Mouse (Mus musculus): ENCODE measurements around the gene Sox5.
A peak's percentile ranks its signal among the peaks of the same experiment; 100 is the strongest.

The Sox5 gene

GRCm38 (mm10) chr6:143967724-143968400, 813.9 kb downstream of the Sox5 start:
- DNase-seq (ENCODE audit: extremely low read depth, low read depth) = no peak

- no peak for DNase-seq (ENCODE audit: extremely low read depth, low read depth)
Measured at GRCm38 (mm10) chr6:143960487-143960886, 821.3 kb downstream of the Sox5 start.

GRCm38 (mm10) chr6:143960081-143960480, 821.7 kb downstream of the Sox5 start:
- no peak for DNase-seq (ENCODE audit: extremely low read depth, low read depth)

DNA sequence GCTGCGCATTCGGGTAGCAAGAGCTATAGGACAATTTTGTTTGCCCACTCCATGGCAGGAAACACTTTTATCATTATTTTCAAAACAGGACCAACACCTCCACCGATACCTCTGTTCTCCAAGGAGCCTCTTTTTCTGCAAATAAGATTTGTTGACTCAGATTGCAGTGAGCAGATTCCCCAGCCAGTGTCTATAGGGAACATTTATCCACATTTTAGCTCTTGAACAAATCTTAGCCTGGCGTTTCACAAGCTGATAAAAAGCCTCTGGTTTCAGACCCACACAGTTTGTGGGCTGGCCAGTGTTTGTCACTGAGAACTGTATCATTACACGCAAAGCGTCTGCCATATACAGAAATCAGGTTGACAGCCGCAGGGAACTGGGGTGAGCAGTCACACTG, 823.4 kb downstream of the Sox5 start:
- DNase-seq (ENCODE audit: extremely low read depth, low read depth) = no peak

GRCm38 (mm10) chr6:143957063-143957462, 824.7 kb downstream of the Sox5 start:
- DNase-seq (ENCODE audit: extremely low read depth, low read depth) = no peak

GRCm38 (mm10) chr6:143948553-143949308, 833.0 kb downstream of the Sox5 start:
- DNase-seq (ENCODE audit: extremely low read depth, low read depth) = no peak

DNA sequence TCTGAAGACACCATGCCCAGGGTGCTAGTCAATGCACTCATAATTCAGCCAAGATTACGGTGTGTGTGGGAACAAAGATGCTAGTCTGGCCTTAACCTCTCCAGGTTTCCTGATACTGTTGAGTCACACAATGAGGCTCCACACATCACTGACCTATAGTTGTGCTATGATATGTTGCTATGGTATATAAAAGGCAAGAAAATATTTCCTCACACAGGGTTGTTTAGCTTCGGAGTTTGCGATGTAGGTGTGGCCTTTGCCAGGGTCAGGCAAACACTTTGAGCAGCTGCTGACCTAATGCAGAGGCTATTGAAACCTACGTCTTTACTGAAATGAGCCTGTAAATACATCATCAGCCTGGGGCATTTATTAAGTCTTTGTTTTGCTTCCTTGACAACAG, 833.7 kb downstream of the Sox5 start:
- DNase-seq (ENCODE audit: extremely low read depth, low read depth) = no peak

GRCm38 (mm10) chr6:143943126-143943525, 838.7 kb downstream of the Sox5 start:
- no peak for DNase-seq (ENCODE audit: extremely low read depth, low read depth)

DNA sequence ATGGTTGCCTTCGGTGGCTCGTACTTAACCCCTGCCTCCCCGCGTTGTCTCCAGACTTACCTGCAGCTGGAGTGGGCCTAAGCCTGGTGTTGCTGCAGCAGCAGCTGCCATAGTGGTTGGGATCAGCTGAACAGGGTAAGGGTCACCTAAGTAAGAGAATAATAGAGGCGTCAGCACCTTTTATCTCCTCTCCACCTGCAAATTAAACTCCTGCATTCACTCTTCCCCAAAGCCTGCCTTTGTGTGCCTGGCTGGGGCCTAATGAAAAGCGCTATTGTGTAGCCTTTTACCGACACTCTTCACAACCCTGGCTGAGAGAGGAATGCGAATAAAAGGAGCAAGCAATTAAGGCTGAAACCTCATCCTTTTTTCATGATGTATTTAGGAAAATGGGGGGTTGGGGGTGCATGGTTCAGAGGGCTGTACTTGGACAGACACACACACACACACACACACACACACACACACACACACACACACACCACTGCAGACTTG, 840.4 kb downstream of the Sox5 start:
- no peak for DNase-seq (ENCODE audit: extremely low read depth, low read depth)

DNA sequence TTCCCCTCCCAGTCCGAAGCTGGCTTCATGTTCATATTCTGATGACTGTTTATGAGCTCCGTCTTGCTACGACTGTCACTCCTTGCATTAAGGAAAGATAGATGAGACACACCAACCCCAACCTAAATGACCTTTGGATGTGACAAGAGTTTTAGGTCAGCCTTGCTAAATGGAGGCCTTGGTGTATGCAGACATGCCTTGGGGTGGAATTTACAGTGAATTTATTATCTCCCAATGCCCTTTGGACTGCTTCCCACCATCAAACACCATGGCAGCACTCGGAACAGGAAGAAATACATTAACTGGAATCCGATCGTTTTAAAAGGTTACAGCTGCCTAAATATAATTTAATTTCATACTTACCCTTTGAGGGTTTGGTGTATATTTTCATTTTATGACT, 858.6 kb downstream of the Sox5 start:
- DNase-seq (ENCODE audit: extremely low read depth, low read depth) = no peak

DNA sequence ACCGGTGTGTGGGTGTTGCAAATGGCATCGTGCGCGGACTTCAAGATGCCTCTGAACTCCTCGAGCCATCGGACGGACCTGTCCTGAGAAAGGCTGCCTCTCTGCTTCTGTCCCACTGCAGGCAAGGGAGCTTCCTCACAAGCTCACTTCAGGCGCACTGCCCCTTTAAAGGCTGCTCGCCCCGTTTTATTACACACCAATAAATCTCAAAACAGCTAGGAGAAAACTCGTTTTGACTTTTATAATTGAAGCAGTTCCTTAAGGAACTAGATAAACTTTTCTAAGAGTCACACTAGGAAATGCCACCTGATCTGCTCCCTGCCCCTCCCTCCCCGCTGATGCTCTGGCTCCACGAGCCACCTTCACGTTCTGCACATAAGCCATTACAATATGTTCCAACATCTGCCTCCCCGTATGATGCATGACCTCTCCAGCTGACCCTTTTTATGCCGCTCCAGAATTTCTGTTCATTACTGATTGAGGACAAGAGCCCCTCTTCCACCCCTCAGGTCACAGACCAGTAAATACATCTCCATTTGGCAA, 863.3 kb downstream of the Sox5 start:
- DNase-seq (ENCODE audit: extremely low read depth, low read depth) = no peak

DNA sequence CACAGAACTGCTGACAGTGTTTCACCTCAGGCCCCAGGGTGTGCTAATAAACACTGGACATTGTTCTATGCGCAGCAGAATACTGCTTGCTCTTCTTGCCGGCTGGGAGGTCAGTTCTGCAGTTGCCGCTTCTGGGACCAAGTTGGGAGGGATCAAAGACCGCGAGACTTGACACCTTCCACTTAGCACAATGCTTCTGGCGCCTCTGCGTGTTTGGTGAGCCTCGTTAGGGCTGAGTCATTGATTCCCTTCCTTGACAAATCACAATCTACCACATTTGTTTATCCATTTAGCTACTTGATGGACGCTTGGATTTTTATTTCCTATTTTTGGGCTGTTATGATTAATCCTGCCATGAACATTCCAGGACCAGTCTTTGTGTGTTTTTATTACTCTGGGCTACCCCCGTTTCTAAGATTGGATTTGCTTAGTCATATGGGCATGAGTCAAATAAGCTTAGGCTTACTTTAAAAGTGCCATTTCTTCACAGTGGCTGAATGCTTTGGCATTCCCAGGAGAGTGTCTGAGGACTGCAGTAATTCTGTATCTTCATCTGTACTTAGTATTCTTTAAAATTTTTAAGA, 865.5 kb downstream of the Sox5 start:
- no peak for DNase-seq (ENCODE audit: extremely low read depth, low read depth)

GRCm38 (mm10) chr6:143915686-143916085, 866.1 kb downstream of the Sox5 start:
- DNase-seq (ENCODE audit: extremely low read depth, low read depth) = no peak

DNA sequence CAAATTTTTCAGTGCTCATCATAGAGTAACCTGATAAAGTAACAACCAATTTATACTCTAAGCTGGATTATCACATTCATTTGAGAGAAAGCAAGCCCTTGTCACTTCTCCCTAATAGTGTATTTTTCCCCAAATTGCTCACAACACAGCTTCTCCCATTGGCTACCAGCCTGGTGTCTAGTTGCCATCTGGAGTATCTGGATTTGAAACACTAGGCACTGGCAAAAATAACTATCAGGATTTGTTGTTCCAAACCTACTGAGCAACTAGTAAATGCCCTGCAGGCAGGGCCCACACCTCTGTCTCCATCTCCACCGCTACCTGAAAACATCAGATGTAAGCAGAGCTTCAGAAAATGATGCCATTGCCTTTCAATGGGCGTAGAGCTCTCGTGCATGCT, 869.5 kb downstream of the Sox5 start:
- DNase-seq (ENCODE audit: extremely low read depth, low read depth) = no peak

DNA sequence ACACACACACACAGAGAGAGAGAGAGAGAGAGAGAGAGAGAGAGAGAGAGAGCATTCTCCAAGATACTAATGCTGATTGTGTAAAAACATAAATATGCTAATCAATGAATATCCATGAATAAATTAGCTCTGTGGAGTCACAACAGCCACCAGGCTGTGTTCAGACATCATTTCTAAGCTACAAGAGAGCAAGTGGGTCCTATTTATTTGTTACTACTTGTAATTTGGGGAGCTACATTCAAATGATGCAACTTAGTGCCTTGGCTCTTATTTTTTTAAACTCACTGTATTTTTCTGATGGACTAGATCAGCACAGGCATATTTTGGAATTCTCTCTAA, 877.1 kb downstream of the Sox5 start:
- DNase-seq (ENCODE audit: extremely low read depth, low read depth) = no peak

- no peak for DNase-seq (ENCODE audit: extremely low read depth, low read depth)
Measured at GRCm38 (mm10) chr6:143903981-143904692, 877.6 kb downstream of the Sox5 start.

GRCm38 (mm10) chr6:143900871-143901270, 880.9 kb downstream of the Sox5 start:
- no peak for DNase-seq (ENCODE audit: extremely low read depth, low read depth)

- DNase-seq (ENCODE audit: extremely low read depth, low read depth) = no peak
Measured at GRCm38 (mm10) chr6:143895092-143895491, 886.7 kb downstream of the Sox5 start.

DNA sequence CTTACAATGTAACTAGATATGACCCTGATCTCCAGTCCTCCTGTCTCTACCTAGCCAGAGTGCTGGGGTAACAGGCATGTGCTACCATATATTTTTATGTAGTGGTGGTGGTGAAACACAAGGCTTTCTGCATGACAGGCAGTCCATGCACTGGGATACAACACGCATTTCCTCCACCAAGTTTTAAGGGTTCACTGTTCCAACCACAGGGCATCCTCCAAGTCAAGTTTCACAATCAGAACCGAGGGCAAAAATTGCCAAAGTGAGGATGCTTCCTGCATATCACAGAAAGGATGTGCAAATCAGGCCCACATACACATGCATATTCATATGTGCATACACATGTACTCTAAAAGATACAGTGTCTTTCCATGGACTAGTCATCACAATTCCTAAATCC, 888.9 kb downstream of the Sox5 start:
- DNase-seq (ENCODE audit: extremely low read depth, low read depth) = no peak

GRCm38 (mm10) chr6:143888556-143888955, 893.2 kb downstream of the Sox5 start:
- no peak for DNase-seq (ENCODE audit: extremely low read depth, low read depth)

- DNase-seq (ENCODE audit: extremely low read depth, low read depth) = no peak
Measured at GRCm38 (mm10) chr6:143878525-143878924, 903.3 kb downstream of the Sox5 start.

DNA sequence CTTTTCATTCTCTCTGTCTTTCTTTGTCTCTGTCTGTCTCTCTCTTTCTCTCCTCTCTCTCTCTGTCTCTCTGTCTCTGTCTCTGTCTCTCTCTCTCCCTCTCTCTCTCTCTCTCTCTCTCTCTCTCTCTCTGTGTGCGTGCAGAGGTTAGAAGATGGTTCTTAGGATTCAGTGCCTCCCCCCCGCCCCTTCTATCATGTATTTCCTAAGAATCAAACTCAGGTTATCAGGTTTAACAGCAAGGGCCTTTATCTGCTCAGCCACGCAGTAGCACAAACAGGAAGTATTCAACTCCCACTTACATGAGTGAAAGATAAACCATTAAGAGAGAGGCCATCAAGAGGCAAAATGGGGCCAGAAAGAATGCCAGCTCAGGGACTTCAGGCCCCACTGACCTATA, 913.0 kb downstream of the Sox5 start:
- DNase-seq (ENCODE audit: extremely low read depth, low read depth) = peak; percentile 74

Data from MEL-GATA-1-ER (cell line).